Mouse (Mus musculus) olfactory bulb, adult 2 months (tissue): ENCODE measurements around the gene Ptpn11. TPM values are rescaled to one million over a fixed set of nuclear protein-coding genes. Genes with fewer than 3 reads are reported as not detected.

Source experiments
- H3K27ac ChIP-seq: fragments of 200-500 bp; 2 replicates; pipeline ENCODE4 v1.5.1; 2012; ENCODE audit warnings: low read depth, low read length; ENCODE audit not compliant: insufficient read depth
- H3K4me1 ChIP-seq: fragments of 200-500 bp; 2 replicates; pipeline ENCODE4 v1.6.1; 2012; ENCODE audit warnings: low read length; ENCODE audit not compliant: control insufficient read depth, insufficient read depth
- H3K4me3 ChIP-seq: fragments of 200-500 bp; 2 replicates; pipeline ENCODE4 v1.5.1; 2012; ENCODE audit warnings: mild to moderate bottlenecking, low read depth, low read length, moderate library complexity; ENCODE audit not compliant: insufficient read depth
- CTCF ChIP-seq: fragments of 200-500 bp; IDR thresholded peaks from 2 replicates; pipeline ENCODE4 v1.5.1; 2012; ENCODE audit warnings: low read depth, mild to moderate bottlenecking, low read length, moderate library complexity; ENCODE audit not compliant: insufficient read depth
- POLR2A ChIP-seq: fragments of 200-500 bp; IDR thresholded peaks from 2 replicates; pipeline ENCODE4 v1.6.1; 2012; ENCODE audit warnings: mild to moderate bottlenecking, low read depth, low read length, moderate library complexity; ENCODE audit not compliant: insufficient read depth
- WGBS: fragments of 180-500 bp; shearing (Covaris S2); methylation state at CpG from one replicate; pipeline ENCODE4 v1.1.7; 2018; 5-methylcytosine and 5-hydroxymethylcytosine counted together
- polyA plus RNA-seq: library from polyadenylated mRNA; stranded (reverse); fragments of >200 nt; gene quantifications from 2 replicates; pipeline ENCODE4 v1.2.4, GENCODE M21; 2012; ENCODE audit warnings: low replicate concordance; ENCODE audit not compliant: missing spikeins, insufficient read depth, insufficient read length

Gene Ptpn11
- polyA plus RNA-seq, 1 experiment = not detected

- TF ChIP-seq POLR2A (no peak), CTCF (no peak)
- Histone ChIP-seq H3K27ac (no peak overlapping the region), H3K4me3 (no peak overlapping the region), H3K4me1 (peaks cover 20% of the 10 kb centered on the region)
- 68% methylated on average over 14 of the region's 14 CpGs for WGBS
Observed at GRCm38 (mm10) chr5:121114151-121114550, 77.0 kb downstream of the Ptpn11 start.

- Histone ChIP-seq H3K27ac (no peak overlapping the region), H3K4me3 (no peak overlapping the region)
Observed at GRCm38 (mm10) chr5:121112390-121112789, 78.8 kb downstream of the Ptpn11 start.

GRCm38 (mm10) chr5:121111106-121111915, 79.9 kb downstream of the Ptpn11 start:
- H3K4me1 ChIP-seq = peaks cover 20% of the 10 kb centered on the region
- 62% methylated on average over 18 of the region's 18 CpGs for WGBS
- no peak overlapping the region for H3K4me3 ChIP-seq
- no peak for TF ChIP-seq POLR2A
- TF ChIP-seq CTCF = no peak
- H3K27ac ChIP-seq = no peak overlapping the region

More at GRCm38 (mm10) chr5:121112390-121112789, 78.8 kb downstream of the Ptpn11 start:
- TF ChIP-seq POLR2A = no peak
- no peak for TF ChIP-seq CTCF
- 77% methylated on average over 5 of the region's 5 CpGs for WGBS
- H3K4me1 ChIP-seq = peaks cover 20% of the 10 kb centered on the region

- H3K4me1 ChIP-seq = peaks cover 10% of the 10 kb centered on the region; the same call in 1 of the 2 replicates
- 94% methylated on average over 7 of the region's 7 CpGs for WGBS
- no peak for TF ChIP-seq CTCF
- no peak overlapping the region for H3K27ac ChIP-seq
- H3K4me3 ChIP-seq = no peak overlapping the region
Observed at GRCm38 (mm10) chr5:121109185-121109584, 82.0 kb downstream of the Ptpn11 start.

GRCm38 (mm10) chr5:121106913-121107312, 84.3 kb downstream of the Ptpn11 start:
- 90% methylated on average over 3 of the region's 3 CpGs for WGBS
- Histone ChIP-seq H3K4me1 (peaks cover 1% of the 10 kb centered on the region; the same call in 1 of the 2 replicates), H3K27ac (no peak overlapping the region), H3K4me3 (no peak overlapping the region)
- TF ChIP-seq POLR2A (no peak), CTCF (no peak)

- Histone ChIP-seq H3K4me1 (no peaks in the 10 kb centered on the region), H3K27ac (no peak overlapping the region), H3K4me3 (no peak overlapping the region)
- 75% methylated on average over 9 of the region's 9 CpGs for WGBS
- TF ChIP-seq CTCF (no peak), POLR2A (no peak)
Observed at GRCm38 (mm10) chr5:121100886-121101580, 90.2 kb downstream of the Ptpn11 start.

- 58% methylated on average over 2 of the region's 2 CpGs for WGBS
- Histone ChIP-seq H3K4me1 (no peaks in the 10 kb centered on the region), H3K4me3 (no peak overlapping the region), H3K27ac (no peak overlapping the region)
- TF ChIP-seq POLR2A (no peak), CTCF (no peak)
Observed at GRCm38 (mm10) chr5:121100095-121100494, 91.1 kb downstream of the Ptpn11 start.

- Histone ChIP-seq H3K27ac (no peak overlapping the region), H3K4me3 (no peak overlapping the region), H3K4me1 (no peaks in the 10 kb centered on the region)
- no peak for TF ChIP-seq CTCF
- TF ChIP-seq POLR2A = no peak
- 82% methylated on average over 4 of the region's 4 CpGs for WGBS
Observed at GRCm38 (mm10) chr5:121097970-121098369, 93.2 kb downstream of the Ptpn11 start.

- 93% methylated on average over 5 of the region's 5 CpGs for WGBS
- Histone ChIP-seq H3K4me1 (no peaks in the 10 kb centered on the region), H3K27ac (no peak overlapping the region), H3K4me3 (no peak overlapping the region)
- TF ChIP-seq POLR2A = no peak
Observed at GRCm38 (mm10) chr5:121096744-121097143, 94.5 kb downstream of the Ptpn11 start.
